Mouse (Mus musculus): ENCODE data around the gene Loxl1.
A peak's percentile ranks its signal among the peaks of the same experiment; 100 is the strongest.
"Not testable (repeated sequence)": the region's sequence is repeated elsewhere in the genome, so short reads cannot be mapped to it uniquely, and the experiment has no call there.

The Loxl1 gene

GRCm38 (mm10) chr9:58253033-58253804 lies 59.8 kb downstream of the Loxl1 start, which contains the start of gene Stoml1:
Gene Stoml1, plus strand, starts transcription at chr9:58253164.
- DNase-seq (ENCODE audit: extremely low spot score, low spot score), result peak; percentile 99

GRCm38 (mm10) chr9:58250730-58251129 lies 62.3 kb downstream of the Loxl1 start:
- DNase-seq (ENCODE audit: extremely low spot score, low spot score), result not testable (repeated sequence)

DNA sequence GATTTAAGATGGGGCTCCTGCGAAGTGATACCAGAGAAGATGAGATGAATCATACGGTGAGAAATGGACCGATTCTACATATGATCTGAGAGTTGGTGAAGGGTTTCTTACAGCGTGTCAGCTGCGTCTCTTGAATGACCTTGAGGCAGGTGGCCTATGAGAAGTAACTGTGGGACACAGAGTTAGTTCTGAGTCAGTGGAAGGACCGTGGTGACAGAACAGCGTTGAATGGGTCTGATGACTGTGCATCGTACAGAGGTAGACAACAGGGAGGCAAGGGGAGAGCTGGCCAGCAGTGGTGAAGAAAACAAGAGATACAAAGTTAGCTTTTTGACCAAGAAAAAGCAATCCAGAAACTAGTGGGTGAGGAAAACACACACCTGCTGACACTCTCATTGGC lies 62.7 kb downstream of the Loxl1 start:
- DNase-seq (ENCODE audit: extremely low spot score, low spot score), result no peak

DNA sequence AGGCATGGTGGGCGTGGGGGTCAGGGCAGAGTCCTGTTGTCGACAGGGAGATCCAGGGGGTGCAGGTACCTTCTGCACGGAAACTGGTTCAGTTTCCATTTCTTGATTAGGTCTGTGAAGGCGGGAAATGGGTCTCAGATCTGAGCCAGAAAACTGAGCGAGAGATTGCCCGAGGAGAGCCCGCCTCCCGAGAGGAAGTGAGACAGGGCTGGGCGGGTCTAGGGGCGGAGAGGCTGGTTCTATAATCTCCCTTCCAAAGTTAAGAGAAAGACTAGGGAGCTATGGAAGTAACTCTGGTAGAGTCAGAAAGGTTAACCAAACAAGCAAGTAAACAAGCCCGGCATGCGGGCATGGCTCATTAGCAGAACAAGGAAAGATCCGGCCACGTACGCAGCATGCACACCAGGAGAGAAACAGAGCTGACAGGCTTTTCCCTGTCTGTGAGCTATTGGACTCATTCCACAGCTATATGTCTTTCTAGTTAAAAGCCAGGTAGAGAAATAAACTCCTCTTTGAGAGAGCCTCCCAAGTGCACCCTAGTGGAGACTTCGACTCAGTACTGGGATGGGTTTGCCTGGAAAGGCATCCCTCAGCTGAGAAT lies 63.3 kb downstream of the Loxl1 start, which contains the start of gene Pml:
TSS of gene Pml (minus strand) at position 195 of the 601 bp plus-strand sequence.
- DNase-seq (ENCODE audit: extremely low spot score, low spot score), result peak; percentile 56

DNA sequence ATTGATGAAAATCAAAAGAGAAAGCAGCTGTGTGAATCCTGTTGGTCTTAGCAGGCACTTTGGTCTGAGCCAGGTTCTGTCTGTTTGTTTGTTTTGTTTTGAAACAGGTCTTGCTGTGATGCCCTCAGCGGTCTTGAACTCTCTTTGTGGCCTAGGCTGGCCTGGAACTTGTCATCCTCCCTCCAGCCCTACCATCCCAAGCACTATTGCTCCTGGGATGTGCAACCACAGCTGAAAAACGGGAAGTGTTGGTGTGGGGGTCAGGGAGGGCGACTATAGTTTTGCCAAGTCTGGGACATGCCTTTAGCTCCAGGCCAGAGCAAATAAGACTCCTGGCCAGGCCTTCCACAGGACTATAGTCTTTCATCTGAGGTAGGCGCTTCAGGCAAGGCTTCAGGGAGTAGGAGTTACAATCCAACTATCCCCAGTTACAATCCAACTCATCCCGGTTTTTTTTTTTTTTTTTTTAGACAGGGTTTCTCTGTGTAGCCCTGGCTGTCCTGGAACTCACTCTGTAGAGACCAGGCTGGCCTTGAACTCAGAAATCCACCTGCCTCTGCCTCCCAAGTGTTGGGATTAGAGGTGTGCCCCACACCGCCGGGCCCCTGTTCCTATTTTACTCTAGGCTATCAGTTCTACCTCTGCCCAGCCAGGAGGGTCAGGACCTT lies 64.1 kb downstream of the Loxl1 start:
- no peak for DNase-seq (ENCODE audit: extremely low spot score, low spot score)

DNA sequence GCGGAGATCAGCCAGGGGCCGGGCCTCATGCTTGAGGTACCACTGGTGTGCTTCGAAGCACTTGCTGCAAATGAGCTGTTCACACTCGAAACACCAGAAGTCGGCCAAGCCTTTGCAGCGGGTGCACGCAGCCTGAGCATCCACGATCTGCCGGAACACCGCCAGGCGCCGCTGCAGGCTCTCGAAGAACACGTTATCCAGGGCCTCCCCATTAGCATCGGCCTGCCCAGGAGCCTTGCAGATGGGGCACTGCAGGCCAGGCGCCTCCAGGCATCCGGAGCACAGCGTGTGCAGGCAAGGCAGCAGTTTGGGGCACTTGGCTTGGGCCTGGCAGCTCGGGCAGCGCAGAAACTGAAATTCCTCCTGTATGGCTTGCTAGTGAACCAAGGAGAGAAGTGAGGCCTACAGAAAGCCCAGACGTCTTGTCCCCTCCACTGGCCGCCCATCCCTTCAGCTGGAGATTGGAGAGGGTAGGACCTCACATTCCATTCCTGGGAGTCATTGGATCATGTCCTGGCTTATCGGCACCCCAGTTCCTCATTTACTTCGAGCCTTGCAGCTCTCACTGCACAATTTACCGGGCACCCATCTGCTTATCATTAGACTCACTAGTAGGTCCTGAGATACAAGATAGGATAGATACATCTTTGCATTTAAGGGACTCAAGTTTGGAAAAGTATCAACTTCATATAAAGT lies 65.8 kb downstream of the Loxl1 start:
- peak; percentile 77 for DNase-seq (ENCODE audit: extremely low spot score, low spot score)

GRCm38 (mm10) chr9:58246083-58246591 lies 66.8 kb downstream of the Loxl1 start:
- no peak for DNase-seq (ENCODE audit: extremely low spot score, low spot score)

- no peak for DNase-seq (ENCODE audit: extremely low spot score, low spot score)
Observed at GRCm38 (mm10) chr9:58243696-58244095, 69.3 kb downstream of the Loxl1 start.

- DNase-seq (ENCODE audit: extremely low spot score, low spot score), result no peak
Observed at GRCm38 (mm10) chr9:58242696-58243095, 70.3 kb downstream of the Loxl1 start.

GRCm38 (mm10) chr9:58241780-58242485 lies 71.1 kb downstream of the Loxl1 start:
- no peak for DNase-seq (ENCODE audit: extremely low spot score, low spot score)

All from neural tube, embryonic 10.5 days (tissue).